Mouse (Mus musculus): ENCODE results near the gene Igfn1. TPM values are rescaled to one million over a fixed set of nuclear protein-coding genes. Genes with fewer than 3 reads are reported as not detected.

The Igfn1 gene
- polyA plus RNA-seq, 1 experiment: 7.1 TPM

- no peak overlapping the region for H3K4me3 ChIP-seq
- TF ChIP-seq MAX (IDR thresholded peaks at IDR 0.05; ENCODE audit: low read depth) (no peak), POLR2A (IDR thresholded peaks at IDR 0.05; ENCODE audit: insufficient read length, low read depth) (no peak), CEBPB (IDR thresholded peaks at IDR 0.05; ENCODE audit: insufficient read depth, poor library complexity, severe bottlenecking) (no peak), TCF12 (IDR thresholded peaks at IDR 0.05; ENCODE audit: insufficient read depth, poor library complexity, severe bottlenecking) (no peak), SRF (IDR thresholded peaks at IDR 0.05; ENCODE audit: control insufficient read depth, insufficient read length, low read depth) (no peak), POLR2AphosphoS2 (IDR thresholded peaks at IDR 0.05; ENCODE audit: insufficient read length, low read depth) (no peak), USF1 (IDR thresholded peaks at IDR 0.05; ENCODE audit: low read depth) (no peak), REST (IDR thresholded peaks at IDR 0.05; ENCODE audit: insufficient read depth, insufficient read length) (no peak), MYOG (IDR thresholded peaks at IDR 0.05; ENCODE audit: control insufficient read depth in 1 of 3, insufficient read depth in 1 of 3, insufficient read length in 2 of 3, low read depth in 2 of 3) (no peak), MYOD1 (IDR thresholded peaks at IDR 0.05; ENCODE audit: control insufficient read depth in 1 of 3, insufficient read length in 2 of 3, low read depth in 2 of 3) (no peak), E2F4 (IDR thresholded peaks at IDR 0.05; ENCODE audit: insufficient read depth) (no peak), TCF3 (IDR thresholded peaks at IDR 0.05; ENCODE audit: insufficient read length, low read depth) (no peak)
- H3K36me3 ChIP-seq (ENCODE audit: control insufficient read depth, insufficient read depth): peaks cover 3% of the 10 kb centered on the region
- H3ac ChIP-seq (ENCODE audit: control insufficient read depth, insufficient read length): no peak overlapping the region
- no peaks in the 10 kb centered on the region for H3K27me3 ChIP-seq (ENCODE audit: control insufficient read depth, insufficient read depth, insufficient read length)
- H3K4me2 ChIP-seq (ENCODE audit: low read depth): no peak overlapping the region
- no peaks in the 10 kb centered on the region for H3K79me2 ChIP-seq (ENCODE audit: control insufficient read depth, insufficient read depth)
These were observed 24.1 kb upstream of the Igfn1 start for GRCm38 (mm10) chr1:136030201-136030600.

- Histone ChIP-seq H3K4me2 (ENCODE audit: low read depth) (peak overlapping the region; percentile 88), H3K79me2 (ENCODE audit: control insufficient read depth, insufficient read depth) (no peaks in the 10 kb centered on the region), H3K27me3 (ENCODE audit: control insufficient read depth, insufficient read depth, insufficient read length) (no peaks in the 10 kb centered on the region), H3K4me3 (peak overlapping the region; percentile 80), H3K36me3 (ENCODE audit: control insufficient read depth, insufficient read depth) (no peaks in the 10 kb centered on the region), H3ac (ENCODE audit: control insufficient read depth, insufficient read length) (peak overlapping the region; percentile 5)
- TF ChIP-seq TCF3 (IDR thresholded peaks at IDR 0.05; ENCODE audit: insufficient read length, low read depth) (no peak), SRF (IDR thresholded peaks at IDR 0.05; ENCODE audit: control insufficient read depth, insufficient read length, low read depth) (no peak), POLR2A (IDR thresholded peaks at IDR 0.05; ENCODE audit: insufficient read length, low read depth) (no peak), MAX (IDR thresholded peaks at IDR 0.05; ENCODE audit: low read depth) (no peak), CEBPB (IDR thresholded peaks at IDR 0.05; ENCODE audit: insufficient read depth, poor library complexity, severe bottlenecking) (no peak), MYOD1 (IDR thresholded peaks at IDR 0.05; ENCODE audit: control insufficient read depth in 1 of 3, insufficient read length in 2 of 3, low read depth in 2 of 3) (no peak), USF1 (IDR thresholded peaks at IDR 0.05; ENCODE audit: low read depth) (no peak), REST (IDR thresholded peaks at IDR 0.05; ENCODE audit: insufficient read depth, insufficient read length) (no peak), POLR2AphosphoS2 (IDR thresholded peaks at IDR 0.05; ENCODE audit: insufficient read length, low read depth) (no peak), TCF12 (IDR thresholded peaks at IDR 0.05; ENCODE audit: insufficient read depth, poor library complexity, severe bottlenecking) (no peak), E2F4 (IDR thresholded peaks at IDR 0.05; ENCODE audit: insufficient read depth) (no peak), MYOG (IDR thresholded peaks at IDR 0.05; ENCODE audit: control insufficient read depth in 1 of 3, insufficient read depth in 1 of 3, insufficient read length in 2 of 3, low read depth in 2 of 3) (no peak)
These were observed 12.4 kb upstream of the Igfn1 start for GRCm38 (mm10) chr1:136018390-136019189.

- no peaks in the 10 kb centered on the region for H3K79me2 ChIP-seq (ENCODE audit: control insufficient read depth, insufficient read depth)
- H3K4me3 ChIP-seq: peak overlapping the region; percentile 80
- TF ChIP-seq TCF12 (IDR thresholded peaks at IDR 0.05; ENCODE audit: insufficient read depth, poor library complexity, severe bottlenecking): no peak
- TF ChIP-seq POLR2A (IDR thresholded peaks at IDR 0.05; ENCODE audit: insufficient read length, low read depth): peak; percentile 56
- TF ChIP-seq POLR2AphosphoS2 (IDR thresholded peaks at IDR 0.05; ENCODE audit: insufficient read length, low read depth): peak; percentile 60
- H3K4me2 ChIP-seq (ENCODE audit: low read depth): peak overlapping the region; percentile 88
- no peaks in the 10 kb centered on the region for H3K27me3 ChIP-seq (ENCODE audit: control insufficient read depth, insufficient read depth, insufficient read length)
- peak overlapping the region; percentile 5 for H3ac ChIP-seq (ENCODE audit: control insufficient read depth, insufficient read length)
- H3K36me3 ChIP-seq (ENCODE audit: control insufficient read depth, insufficient read depth): no peaks in the 10 kb centered on the region
These were observed 11.8 kb upstream of the Igfn1 start for GRCm38 (mm10) chr1:136017907-136018313.

- Histone ChIP-seq H3ac (ENCODE audit: control insufficient read depth, insufficient read length) (peak overlapping the region; percentile 5), H3K36me3 (ENCODE audit: control insufficient read depth, insufficient read depth) (no peaks in the 10 kb centered on the region), H3K27me3 (ENCODE audit: control insufficient read depth, insufficient read depth, insufficient read length) (no peaks in the 10 kb centered on the region), H3K79me2 (ENCODE audit: control insufficient read depth, insufficient read depth) (no peaks in the 10 kb centered on the region), H3K4me2 (ENCODE audit: low read depth) (peak overlapping the region; percentile 88), H3K4me3 (peak overlapping the region; percentile 80)
- no peak for TF ChIP-seq REST (IDR thresholded peaks at IDR 0.05; ENCODE audit: insufficient read depth, insufficient read length)
- no peak for TF ChIP-seq MYOG (IDR thresholded peaks at IDR 0.05; ENCODE audit: control insufficient read depth in 1 of 3, insufficient read depth in 1 of 3, insufficient read length in 2 of 3, low read depth in 2 of 3)
- TF ChIP-seq USF1 (IDR thresholded peaks at IDR 0.05; ENCODE audit: low read depth): no peak
- TF ChIP-seq TCF12 (IDR thresholded peaks at IDR 0.05; ENCODE audit: insufficient read depth, poor library complexity, severe bottlenecking): no peak
- no peak for TF ChIP-seq POLR2AphosphoS2 (IDR thresholded peaks at IDR 0.05; ENCODE audit: insufficient read length, low read depth)
- no peak for TF ChIP-seq MYOD1 (IDR thresholded peaks at IDR 0.05; ENCODE audit: control insufficient read depth in 1 of 3, insufficient read length in 2 of 3, low read depth in 2 of 3)
- TF ChIP-seq E2F4 (IDR thresholded peaks at IDR 0.05; ENCODE audit: insufficient read depth): no peak
- no peak for TF ChIP-seq POLR2A (IDR thresholded peaks at IDR 0.05; ENCODE audit: insufficient read length, low read depth)
- no peak for TF ChIP-seq MAX (IDR thresholded peaks at IDR 0.05; ENCODE audit: low read depth)
- TF ChIP-seq SRF (IDR thresholded peaks at IDR 0.05; ENCODE audit: control insufficient read depth, insufficient read length, low read depth): no peak
- no peak for TF ChIP-seq CEBPB (IDR thresholded peaks at IDR 0.05; ENCODE audit: insufficient read depth, poor library complexity, severe bottlenecking)
- TF ChIP-seq TCF3 (IDR thresholded peaks at IDR 0.05; ENCODE audit: insufficient read length, low read depth): no peak
These were observed 11.2 kb upstream of the Igfn1 start for GRCm38 (mm10) chr1:136017307-136017706.
